Mouse (Mus musculus) liver, embryonic 12.5 days (tissue): Measurements from ENCODE around the gene Smad3. TPM values are rescaled to one million over a fixed set of nuclear protein-coding genes. Genes with fewer than 3 reads are reported as not detected.
A peak's percentile ranks its signal among the peaks of the same experiment; 100 is the strongest.

Source experiments
- ATAC-seq: fragments of 200-750 bp; cut with Nextera tagmentation; 2 replicates; pipeline ENCODE4 v1.8.0; 2017; ENCODE audit warnings: moderate number of reproducible peaks, mild to moderate bottlenecking, moderate library complexity
- H3K27ac ChIP-seq: fragments of 300-500 bp; sonication (generic); 2 replicates; pipeline ENCODE4 v1.5.1; 2016; ENCODE audit warnings: mild to moderate bottlenecking
- H3K27me3 ChIP-seq: fragments of 300-500 bp; sonication (generic); replicated peaks from 2 replicates; pipeline ENCODE4 v1.6.1; 2016; ENCODE audit warnings: mild to moderate bottlenecking, moderate library complexity
- H3K36me3 ChIP-seq: fragments of 300-500 bp; sonication (generic); 2 replicates; pipeline ENCODE4 v1.6.1; 2016; ENCODE audit warnings: mild to moderate bottlenecking, moderate library complexity
- H3K4me1 ChIP-seq: fragments of 300-500 bp; sonication (generic); 2 replicates; pipeline ENCODE4 v1.6.1; 2016
- H3K4me2 ChIP-seq: fragments of 300-500 bp; sonication (generic); 2 replicates; pipeline ENCODE4 v1.6.1; 2016; ENCODE audit warnings: mild to moderate bottlenecking, moderate library complexity
- H3K4me3 ChIP-seq: fragments of 300-500 bp; sonication (generic); 2 replicates; pipeline ENCODE4 v1.5.1; 2016; ENCODE audit warnings: mild to moderate bottlenecking, moderate library complexity
- H3K9ac ChIP-seq: fragments of 300-500 bp; sonication (generic); 2 replicates; pipeline ENCODE4 v1.6.1; 2016; ENCODE audit warnings: mild to moderate bottlenecking, moderate library complexity
- H3K9me3 ChIP-seq: fragments of 300-500 bp; sonication (generic); replicated peaks from 2 replicates; pipeline ENCODE4 v1.6.1; 2016; ENCODE audit warnings: mild to moderate bottlenecking, moderate library complexity
- WGBS: fragments of 180-500 bp; shearing (Covaris S2); methylation state at CpG from one replicate; pipeline ENCODE4 v1.1.7; 2016; ENCODE audit not compliant: insufficient replicate concordance; 5-methylcytosine and 5-hydroxymethylcytosine counted together
- polyA plus RNA-seq: library from polyadenylated mRNA; unstranded; fragments of >200 nt; fragmentation: Nextera tagmentation; extraction: Ambion mirVana; gene quantifications from 2 replicates; pipeline ENCODE4 v1.2.1, GENCODE M21; 2016

The Smad3 gene
- polyA plus RNA-seq, 1 experiment from 2014 or later: 7.2 TPM

- no peak for ATAC-seq
- Histone ChIP-seq H3K27me3 (no peaks in the 10 kb centered on the region), H3K4me2 (no peak overlapping the region), H3K27ac (no peak overlapping the region), H3K9ac (no peak overlapping the region), H3K9me3 (no peaks in the 10 kb centered on the region), H3K4me1 (peaks cover 17% of the 10 kb centered on the region), H3K36me3 (peaks cover 65% of the 10 kb centered on the region), H3K4me3 (no peak overlapping the region)
- WGBS: 71% methylated on average over 2 of the region's 2 CpGs
These were observed 139.8 kb downstream of the Smad3 start for GRCm38 (mm10) chr9:63617967-63618366.

- WGBS: 73% methylated on average over 11 of the region's 11 CpGs
These were observed 143.5 kb downstream of the Smad3 start for GRCm38 (mm10) chr9:63614018-63614985.

GRCm38 (mm10) chr9:63613569-63613968, 144.2 kb downstream of the Smad3 start:
- H3K9me3 ChIP-seq: no peaks in the 10 kb centered on the region
- H3K36me3 ChIP-seq: peaks cover 28% of the 10 kb centered on the region
- peaks cover 47% of the 10 kb centered on the region for H3K4me1 ChIP-seq
- peak overlapping the region; percentile 5; the same call in 1 of the 2 replicates for H3K27ac ChIP-seq
- no peak overlapping the region for H3K4me2 ChIP-seq
- 45% methylated on average over 1 of the region's 1 CpGs for WGBS
- H3K9ac ChIP-seq: peak overlapping the region; percentile 9; the same call in 1 of the 2 replicates
- H3K4me3 ChIP-seq: no peak overlapping the region
- ATAC-seq: no peak
- no peaks in the 10 kb centered on the region for H3K27me3 ChIP-seq

More at GRCm38 (mm10) chr9:63614018-63614985, 143.5 kb downstream of the Smad3 start:
- no peak overlapping the region for H3K4me3 ChIP-seq
- ATAC-seq: no peak
- peaks cover 36% of the 10 kb centered on the region for H3K36me3 ChIP-seq
- no peaks in the 10 kb centered on the region for H3K9me3 ChIP-seq
- no peaks in the 10 kb centered on the region for H3K27me3 ChIP-seq
- peak overlapping the region; percentile 28; the same call in 1 of the 2 replicates for H3K27ac ChIP-seq
- no peak overlapping the region for H3K9ac ChIP-seq
- peaks cover 47% of the 10 kb centered on the region for H3K4me1 ChIP-seq
- H3K4me2 ChIP-seq: no peak overlapping the region

GRCm38 (mm10) chr9:63612565-63613515, 145.0 kb downstream of the Smad3 start:
- H3K9ac ChIP-seq: peak overlapping the region; percentile 9; the same call in 1 of the 2 replicates
- H3K27me3 ChIP-seq: no peaks in the 10 kb centered on the region
- no peaks in the 10 kb centered on the region for H3K9me3 ChIP-seq
- no peak for ATAC-seq
- H3K4me1 ChIP-seq: peaks cover 47% of the 10 kb centered on the region
- H3K27ac ChIP-seq: peak overlapping the region; percentile 41; the same call in 1 of the 2 replicates
- 67% methylated on average over 16 of the region's 16 CpGs for WGBS
- H3K4me3 ChIP-seq: no peak overlapping the region
- no peak overlapping the region for H3K4me2 ChIP-seq
- H3K36me3 ChIP-seq: peaks cover 21% of the 10 kb centered on the region

GRCm38 (mm10) chr9:63611967-63612366, 145.8 kb downstream of the Smad3 start:
- peaks cover 47% of the 10 kb centered on the region for H3K4me1 ChIP-seq
- no peak for ATAC-seq
- H3K4me3 ChIP-seq: no peak overlapping the region
- WGBS: 28% methylated on average over 5 of the region's 5 CpGs
- H3K27me3 ChIP-seq: no peaks in the 10 kb centered on the region
- H3K9ac ChIP-seq: no peak overlapping the region
- H3K36me3 ChIP-seq: peaks cover 12% of the 10 kb centered on the region
- H3K27ac ChIP-seq: peak overlapping the region; percentile 41; the same call in 1 of the 2 replicates
- no peaks in the 10 kb centered on the region for H3K9me3 ChIP-seq
- H3K4me2 ChIP-seq: no peak overlapping the region

- 0 out of 2 replicates have a peak, but pooled peaks cover 10% of the 10 kb centered on the region for H3K36me3 ChIP-seq
- H3K4me2 ChIP-seq: 0 out of 2 replicates have a peak overlapping the region, but pooled peaks have one; percentile 1
- no peaks in the 10 kb centered on the region for H3K27me3 ChIP-seq
- WGBS: 30% methylated on average over 13 of the region's 13 CpGs
- no peaks in the 10 kb centered on the region for H3K9me3 ChIP-seq
- H3K9ac ChIP-seq: no peak overlapping the region
- H3K4me1 ChIP-seq: peaks cover 47% of the 10 kb centered on the region
- no peak overlapping the region for H3K4me3 ChIP-seq
- H3K27ac ChIP-seq: peak overlapping the region; percentile 55
- no peak for ATAC-seq
These were observed 146.9 kb downstream of the Smad3 start for GRCm38 (mm10) chr9:63610841-63611366.

- H3K27ac ChIP-seq: 0 out of 2 replicates have a peak overlapping the region, but pooled peaks have one; percentile 55
- no peak overlapping the region for H3K4me2 ChIP-seq
- 0 out of 2 replicates have a peak, but pooled peaks cover 10% of the 10 kb centered on the region for H3K36me3 ChIP-seq
- 81% methylated on average over 6 of the region's 6 CpGs for WGBS
- H3K27me3 ChIP-seq: no peaks in the 10 kb centered on the region
- no peak overlapping the region for H3K9ac ChIP-seq
- no peak overlapping the region for H3K4me3 ChIP-seq
- peaks cover 50% of the 10 kb centered on the region for H3K4me1 ChIP-seq
- no peaks in the 10 kb centered on the region for H3K9me3 ChIP-seq
- ATAC-seq: no peak
These were observed 147.6 kb downstream of the Smad3 start for GRCm38 (mm10) chr9:63610231-63610630.

GRCm38 (mm10) chr9:63609776-63610175, 148.0 kb downstream of the Smad3 start:
- H3K4me3 ChIP-seq: no peak overlapping the region
- H3K4me1 ChIP-seq: peaks cover 55% of the 10 kb centered on the region
- H3K4me2 ChIP-seq: no peak overlapping the region
- 80% methylated on average over 2 of the region's 2 CpGs for WGBS
- 0 out of 2 replicates have a peak, but pooled peaks cover 10% of the 10 kb centered on the region for H3K36me3 ChIP-seq
- no peaks in the 10 kb centered on the region for H3K27me3 ChIP-seq
- no peak overlapping the region for H3K27ac ChIP-seq
- no peaks in the 10 kb centered on the region for H3K9me3 ChIP-seq
- no peak overlapping the region for H3K9ac ChIP-seq
- no peak for ATAC-seq

GRCm38 (mm10) chr9:63609246-63609645, 148.5 kb downstream of the Smad3 start:
- H3K4me1 ChIP-seq: peaks cover 55% of the 10 kb centered on the region
- H3K9me3 ChIP-seq: no peaks in the 10 kb centered on the region
- H3K27me3 ChIP-seq: no peaks in the 10 kb centered on the region
- H3K4me2 ChIP-seq: no peak overlapping the region
- no peak overlapping the region for H3K4me3 ChIP-seq
- H3K36me3 ChIP-seq: 0 out of 2 replicates have a peak, but pooled peaks cover 10% of the 10 kb centered on the region
- WGBS: 77% methylated on average over 8 of the region's 8 CpGs
- no peak overlapping the region for H3K9ac ChIP-seq
- no peak for ATAC-seq
- H3K27ac ChIP-seq: no peak overlapping the region

- Histone ChIP-seq H3K4me3 (no peak overlapping the region), H3K27ac (no peak overlapping the region), H3K9me3 (no peaks in the 10 kb centered on the region), H3K9ac (no peak overlapping the region), H3K4me1 (peaks cover 56% of the 10 kb centered on the region), H3K4me2 (no peak overlapping the region), H3K36me3 (0 out of 2 replicates have a peak, but pooled peaks cover 10% of the 10 kb centered on the region), H3K27me3 (no peaks in the 10 kb centered on the region)
- ATAC-seq: no peak
- WGBS: 80% methylated on average over 6 of the region's 6 CpGs
These were observed 149.8 kb downstream of the Smad3 start for GRCm38 (mm10) chr9:63608006-63608405.

- Histone ChIP-seq H3K9me3 (no peaks in the 10 kb centered on the region), H3K36me3 (0 out of 2 replicates have a peak, but pooled peaks cover 10% of the 10 kb centered on the region), H3K27ac (no peak overlapping the region), H3K4me2 (no peak overlapping the region), H3K9ac (no peak overlapping the region), H3K4me3 (no peak overlapping the region), H3K27me3 (no peaks in the 10 kb centered on the region), H3K4me1 (peaks cover 47% of the 10 kb centered on the region)
- no peak for ATAC-seq
- 67% methylated on average over 2 of the region's 2 CpGs for WGBS
These were observed 151.2 kb downstream of the Smad3 start for GRCm38 (mm10) chr9:63606594-63606993.
